Mouse (Mus musculus) adrenal gland, postnatal 0 days (tissue): ENCODE results near the gene Gm35315. TPM values are rescaled to one million over a fixed set of nuclear protein-coding genes. Genes with fewer than 3 reads are reported as not detected.

ENCODE experiments used
- polyA plus RNA-seq: library from polyadenylated mRNA; unstranded; fragments of >200 nt; fragmentation: Nextera tagmentation; extraction: Ambion mirVana; gene quantifications from 2 replicates; pipeline ENCODE4 v1.2.1, GENCODE M21; 2015

Gene Gm35315
- 0.25 and 0.29 TPM in 2 replicates for polyA plus RNA-seq

GRCm38 (mm10) chr5:110094030-110094846 lies at the start of gene Gm35315:
TSS of gene Gm35315 (minus strand) at chr5:110094420.

GRCm38 (mm10) chr5:110135293-110136086 lies 41.3 kb upstream of the Gm35315 start, which contains the start of gene Chfr:
TSS of gene Chfr (plus strand) at chr5:110135842.

GRCm38 (mm10) chr5:110109991-110110441 lies 15.8 kb upstream of the Gm35315 start, which contains the start of gene Zfp605:
TSS of gene Zfp605 (plus strand) at chr5:110110092.

GRCm38 (mm10) chr5:110107581-110108304 lies 13.5 kb upstream of the Gm35315 start, which contains the start of gene Gtpbp6:
TSS of gene Gtpbp6 (minus strand) at chr5:110108197.

GRCm38 (mm10) chr5:110099656-110100580 lies 5.7 kb upstream of the Gm35315 start, which contains the start of gene Plcxd1:
TSS of gene Plcxd1 (plus strand) at chr5:110099969.

GRCm38 (mm10) chr5:110072413-110072812 lies 21.8 kb downstream of the Gm35315 start, which contains the start of gene Gm17655:
TSS of gene Gm17655 (minus strand) at chr5:110072513.

Other genes starting within 250 kb of the Gm35315 start
- 0.80 and 1.4 TPM in 2 replicates for gene Gm15446, start 171.0 kb downstream of the Gm35315 start, polyA plus RNA-seq
- gene Zfp932, start 97.9 kb downstream of the Gm35315 start, polyA plus RNA-seq = 21.8 and 36.8 TPM in 2 replicates
- gene Gm17655, start 21.9 kb downstream of the Gm35315 start, polyA plus RNA-seq = 2.0 and 2.4 TPM in 2 replicates
- gene Plcxd1, start 5.5 kb upstream of the Gm35315 start, polyA plus RNA-seq = 0.44 and 0.55 TPM in 2 replicates
- 29.5 and 29.6 TPM in 2 replicates for gene Gtpbp6, start 13.8 kb upstream of the Gm35315 start, polyA plus RNA-seq
- gene Zfp605, start 15.7 kb upstream of the Gm35315 start, polyA plus RNA-seq = 5.5 and 5.9 TPM in 2 replicates
- gene Chfr, start 41.4 kb upstream of the Gm35315 start, polyA plus RNA-seq = 20.8 and 26.0 TPM in 2 replicates
- gene Golga3, start 82.3 kb upstream of the Gm35315 start, polyA plus RNA-seq = 7.2 and 10.8 TPM in 2 replicates
- 14.0 and 21.3 TPM in 2 replicates for gene Ankle2, start 136.6 kb upstream of the Gm35315 start, polyA plus RNA-seq
- gene Pgam5, start 175.5 kb upstream of the Gm35315 start, polyA plus RNA-seq = 33.5 and 48.6 TPM in 2 replicates
- 10.4 and 11.8 TPM in 2 replicates for gene Pxmp2, start 191.8 kb upstream of the Gm35315 start, polyA plus RNA-seq
- 5.2 and 6.4 TPM in 2 replicates for gene Pole, start 191.9 kb upstream of the Gm35315 start, polyA plus RNA-seq
- 0.35 and 1.1 TPM in 2 replicates for gene P2rx2, start 248.8 kb upstream of the Gm35315 start, polyA plus RNA-seq